In the genomic region with DNA sequence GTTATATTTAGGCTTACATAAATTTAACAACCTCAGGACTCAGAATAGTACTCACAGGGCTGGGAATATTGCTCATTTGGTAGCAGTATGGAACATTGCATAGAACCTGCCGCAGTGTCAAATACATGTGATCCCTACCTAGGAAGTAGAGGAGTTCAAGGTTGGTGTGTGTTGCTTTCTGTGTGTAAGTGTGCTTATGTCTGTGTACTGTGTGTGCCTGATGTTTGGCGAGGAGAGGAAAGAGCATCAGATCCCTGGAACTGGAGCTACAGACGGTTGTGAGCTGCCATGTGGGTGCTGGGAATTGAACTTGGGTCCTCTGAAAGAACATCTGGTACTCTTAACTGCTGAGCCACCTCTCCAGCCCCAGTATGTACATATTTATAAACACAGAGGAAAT, we compare ENCODE assay signal across 30 mouse cellular contexts.
"Had no signal": no experiment of that assay in that cellular context is flagged by ENCODE, and none has a peak within 500 bp of the region (broad histone marks: within the 10 kb centered on the region; RNA-seq: fewer than 3 reads in every experiment).

No protein-coding gene starts in this region.

- H3K27me3 ChIP-seq: limb, embryonic 12.5 days; limb, embryonic 13.5 days; limb, embryonic 15.5 days; liver, embryonic 12.5 days; liver, embryonic 13.5 days; liver, embryonic 15.5 days; lung, embryonic 15.5 days; megakaryocyte, embryonic 14.5 days; midbrain, embryonic 12.5 days; midbrain, embryonic 13.5 days; midbrain, embryonic 15.5 days had no signal

- H3K4me2 ChIP-seq: limb, embryonic 12.5 days; limb, embryonic 13.5 days; limb, embryonic 15.5 days; liver, embryonic 11.5 days; liver, embryonic 12.5 days; liver, embryonic 13.5 days; liver, embryonic 15.5 days; lung, embryonic 14.5 days; lung, embryonic 15.5 days; midbrain, embryonic 11.5 days; midbrain, embryonic 12.5 days; midbrain, embryonic 13.5 days; midbrain, embryonic 15.5 days had no signal

- H3K4me1 ChIP-seq: limb, embryonic 10.5 days; limb, embryonic 12.5 days; midbrain, embryonic 10.5 days had no signal

- H3K9ac ChIP-seq: limb, embryonic 12.5 days; limb, embryonic 13.5 days; limb, embryonic 15.5 days; liver, embryonic 12.5 days; liver, embryonic 13.5 days; liver, embryonic 14.5 days; liver, embryonic 15.5 days; liver, postnatal 0 days; lung, embryonic 14.5 days; lung, embryonic 15.5 days; midbrain, embryonic 12.5 days; midbrain, embryonic 13.5 days; midbrain, embryonic 15.5 days had no signal

- ATAC-seq: liver, embryonic 12.5 days; liver, postnatal 0 days; lung, postnatal 0 days; midbrain, embryonic 13.5 days; midbrain, embryonic 15.5 days had no signal

- H3K4me3 ChIP-seq: limb, embryonic 10.5 days; limb, embryonic 12.5 days; limb, embryonic 13.5 days; limb, embryonic 15.5 days; liver, embryonic 12.5 days; liver, embryonic 13.5 days; liver, embryonic 15.5 days; lung, embryonic 15.5 days; megakaryocyte, embryonic 14.5 days; midbrain, embryonic 10.5 days; midbrain, embryonic 12.5 days; midbrain, embryonic 13.5 days; midbrain, embryonic 15.5 days; myocyte had no signal

- DNase-seq: left cerebral cortex, postnatal 4 days; liver; liver, embryonic 13.5 days; liver, postnatal 0 days; lung, adult 18-20 months; lung, adult 2 months; lung, embryonic 14.5 days; lung, postnatal 10 days; lung, postnatal 14 days; lung, postnatal 36 days; lung, postnatal 4 days; midbrain, embryonic 14.5 days had no signal

- H3K9me3 ChIP-seq: limb, embryonic 10.5 days; limb, embryonic 12.5 days; limb, embryonic 13.5 days; limb, embryonic 15.5 days; liver, embryonic 12.5 days; liver, embryonic 13.5 days; liver, embryonic 15.5 days; lung, embryonic 15.5 days; midbrain, embryonic 10.5 days; midbrain, embryonic 12.5 days; midbrain, embryonic 13.5 days; midbrain, embryonic 15.5 days had no signal

- H3K27ac ChIP-seq: limb, embryonic 10.5 days; limb, embryonic 12.5 days; limb, embryonic 13.5 days; limb, embryonic 15.5 days; liver, embryonic 12.5 days; liver, embryonic 13.5 days; liver, embryonic 14.5 days; liver, embryonic 15.5 days; lung, embryonic 15.5 days; macrophage; midbrain, embryonic 10.5 days; midbrain, embryonic 12.5 days; midbrain, embryonic 13.5 days; midbrain, embryonic 15.5 days had no signal

- H3K36me3 ChIP-seq: limb, embryonic 10.5 days; limb, embryonic 15.5 days; liver, embryonic 15.5 days; lung, embryonic 15.5 days; midbrain, embryonic 12.5 days; midbrain, embryonic 13.5 days; midbrain, embryonic 15.5 days had no signal
